Mouse (Mus musculus) heart, postnatal 0 days (tissue): ENCODE data around the gene Vsir. TPM values are rescaled to one million over a fixed set of nuclear protein-coding genes. Genes with fewer than 3 reads are reported as not detected.

Experiments
- ATAC-seq: fragments of 200-750 bp; cut with Nextera tagmentation; 2 replicates; pipeline ENCODE4 v1.8.0; 2017; ENCODE audit warnings: low read depth, moderate number of reproducible peaks, moderate library complexity; ENCODE audit not compliant: insufficient read depth
- DNase-seq: peaks from one replicate; pipeline ENCODE4 v3.0.0-alpha.2; 2016; ENCODE audit warnings: low spot score
- H3K27ac ChIP-seq: fragments of 300-500 bp; sonication (generic); 2 replicates; pipeline ENCODE4 v1.5.1; 2014; ENCODE audit warnings: low read depth, mild to moderate bottlenecking
- H3K27me3 ChIP-seq: fragments of 300-500 bp; sonication (generic); 2 replicates; pipeline ENCODE4 v1.6.1; 2014; ENCODE audit warnings: low read length, mixed read lengths; ENCODE audit not compliant: control insufficient read depth, insufficient read depth
- H3K36me3 ChIP-seq: fragments of 300-500 bp; sonication (generic); replicated peaks from 2 replicates; pipeline ENCODE4 v1.6.1; 2014; ENCODE audit warnings: low read length, mixed read lengths; ENCODE audit not compliant: control insufficient read depth, insufficient read depth
- H3K4me1 ChIP-seq: fragments of 300-500 bp; sonication (generic); 2 replicates; pipeline ENCODE4 v1.6.1; 2014; ENCODE audit warnings: antibody characterized with exemption; ENCODE audit not compliant: control insufficient read depth, insufficient read depth
- H3K4me2 ChIP-seq: fragments of 300-500 bp; sonication (generic); 2 replicates; pipeline ENCODE4 v1.6.1; 2014; ENCODE audit warnings: low read depth, mild to moderate bottlenecking, low read length, moderate library complexity
- H3K4me3 ChIP-seq: fragments of 300-500 bp; sonication (generic); 2 replicates; pipeline ENCODE4 v1.5.1; 2014; ENCODE audit warnings: low read depth, low read length
- H3K9ac ChIP-seq: fragments of 300-500 bp; sonication (generic); replicated peaks from 2 replicates; pipeline ENCODE4 v1.6.1; 2014; ENCODE audit warnings: low read depth, low read length, mixed read lengths
- H3K9me3 ChIP-seq: fragments of 300-500 bp; sonication (generic); replicated peaks from 2 replicates; pipeline ENCODE4 v1.6.1; 2016; ENCODE audit warnings: low read length; ENCODE audit not compliant: control insufficient read depth
- CTCF ChIP-seq: IDR thresholded peaks from 2 replicates; pipeline ENCODE4 v1.5.1; 2016; ENCODE audit warnings: antibody characterized with exemption, control low read depth, low read depth
- EP300 ChIP-seq: IDR thresholded peaks from 2 replicates; pipeline ENCODE4 v1.6.1; 2016; ENCODE audit warnings: antibody characterized with exemption, low read depth
- WGBS: fragments of 180-500 bp; shearing (Covaris S2); extraction: QIAGEN DNeasy Blood & Tissue Kit; methylation state at CpG from one replicate; pipeline ENCODE4 v1.1.7; 2014; 5-methylcytosine and 5-hydroxymethylcytosine counted together
- polyA plus RNA-seq: library from polyadenylated mRNA; unstranded; fragments of >200 nt; fragmentation: Nextera tagmentation; extraction: Ambion mirVana; gene quantifications from 2 replicates; pipeline ENCODE4 v1.2.1, GENCODE M21; 2015
- total RNA-seq: library from RNA; depleted of rRNA; stranded (reverse); fragments of >200 nt; gene quantifications from 2 replicates; pipeline ENCODE4 v1.2.3, GENCODE M21; 2014; ENCODE audit warnings: low replicate concordance

Vsir gene
- total and polyA plus RNA-seq, 2 experiments from 2014 or later: 4.6 to 117 TPM

- H3K4me1 ChIP-seq: no peaks in the 10 kb centered on the region
- WGBS: 68% methylated on average over 5 of the region's 5 CpGs
- DNase-seq (no peak), ATAC-seq (no peak)
- no peak overlapping the region for H3K4me3 ChIP-seq
- no peaks in the 10 kb centered on the region for H3K9me3 ChIP-seq
- H3K27me3 ChIP-seq: no peaks in the 10 kb centered on the region
- H3K9ac ChIP-seq: no peak overlapping the region
- no peak overlapping the region for H3K27ac ChIP-seq
- no peaks in the 10 kb centered on the region for H3K36me3 ChIP-seq
- TF ChIP-seq CTCF (no peak), EP300 (no peak)
- no peak overlapping the region for H3K4me2 ChIP-seq
Observed at GRCm38 (mm10) chr10:60313606-60314005, 33.0 kb upstream of the Vsir start.

DNA sequence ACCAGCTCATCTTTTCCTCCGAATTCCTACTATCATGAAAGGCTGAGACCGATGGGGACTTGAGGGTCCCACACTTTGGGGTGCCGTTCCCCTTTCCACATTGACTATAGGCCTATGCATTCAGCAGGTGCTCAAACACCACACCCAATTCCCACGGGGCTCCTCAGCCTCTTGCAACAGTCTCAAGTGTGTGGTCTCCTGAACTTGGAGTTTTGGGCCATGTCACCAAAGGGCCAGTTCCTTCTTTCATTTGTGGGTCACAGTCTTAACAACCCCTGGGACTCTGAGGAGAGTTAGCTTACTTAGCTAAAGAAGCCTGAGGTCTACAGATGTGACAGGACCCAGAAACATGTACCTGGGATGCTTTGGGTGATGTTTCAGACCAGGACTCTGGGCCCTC, 30.5 kb upstream of the Vsir start:
- no peaks in the 10 kb centered on the region for H3K9me3 ChIP-seq
- DNase-seq (no peak), ATAC-seq (no peak)
- no peaks in the 10 kb centered on the region for H3K27me3 ChIP-seq
- no peak overlapping the region for H3K27ac ChIP-seq
- TF ChIP-seq CTCF (no peak), EP300 (no peak)
- no peak overlapping the region for H3K9ac ChIP-seq
- no peak overlapping the region for H3K4me3 ChIP-seq
- no peaks in the 10 kb centered on the region for H3K4me1 ChIP-seq
- WGBS: 78% methylated on average over 4 of the region's 4 CpGs
- H3K36me3 ChIP-seq: no peaks in the 10 kb centered on the region
- no peak overlapping the region for H3K4me2 ChIP-seq

- H3K9ac ChIP-seq: no peak overlapping the region
- WGBS: 36% methylated on average over 11 of the region's 11 CpGs
- no peak overlapping the region for H3K4me2 ChIP-seq
- H3K27ac ChIP-seq: no peak overlapping the region
- DNase-seq: no peak
- no peaks in the 10 kb centered on the region for H3K9me3 ChIP-seq
- H3K4me3 ChIP-seq: no peak overlapping the region
- no peak for ATAC-seq
- no peaks in the 10 kb centered on the region for H3K27me3 ChIP-seq
- no peaks in the 10 kb centered on the region for H3K36me3 ChIP-seq
- TF ChIP-seq EP300 (no peak), CTCF (no peak)
- peaks cover 8% of the 10 kb centered on the region; the same call in 1 of the 2 replicates for H3K4me1 ChIP-seq
Observed at GRCm38 (mm10) chr10:60328963-60329650, 17.5 kb upstream of the Vsir start.

DNA sequence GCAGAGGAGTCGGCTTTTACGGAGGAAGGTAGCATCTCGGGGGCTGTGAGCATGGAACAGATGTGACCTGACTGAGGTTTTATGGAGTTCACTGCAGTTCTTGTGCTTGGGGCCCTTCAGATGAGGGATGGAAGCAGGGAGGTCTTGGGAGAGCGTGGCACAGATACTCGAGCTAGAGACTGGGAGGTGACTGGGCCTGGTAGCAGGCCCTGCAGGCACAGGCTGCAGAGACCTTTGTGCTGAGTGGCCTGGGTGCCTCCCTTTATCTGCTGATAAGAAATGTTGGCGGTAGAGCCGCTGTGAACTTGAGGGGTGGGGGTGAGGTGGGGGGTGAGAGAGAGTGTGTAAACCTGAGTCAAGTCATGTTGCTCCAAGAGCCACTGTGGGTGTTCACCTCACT, 12.1 kb upstream of the Vsir start:
- Histone ChIP-seq H3K27me3 (no peaks in the 10 kb centered on the region), H3K9me3 (no peaks in the 10 kb centered on the region), H3K27ac (no peak overlapping the region), H3K9ac (no peak overlapping the region), H3K4me3 (no peak overlapping the region), H3K4me2 (no peak overlapping the region), H3K36me3 (no peaks in the 10 kb centered on the region), H3K4me1 (peaks cover 6% of the 10 kb centered on the region; the same call in 1 of the 2 replicates)
- DNase-seq: no peak
- ATAC-seq: no peak
- TF ChIP-seq EP300 (no peak), CTCF (no peak)
- WGBS: 56% methylated on average over 7 of the region's 7 CpGs

- DNase-seq (no peak), ATAC-seq (no peak)
- 89% methylated on average over 4 of the region's 4 CpGs for WGBS
- no peak for TF ChIP-seq CTCF
- no peak overlapping the region for H3K4me3 ChIP-seq
- H3K9me3 ChIP-seq: no peaks in the 10 kb centered on the region
- H3K4me1 ChIP-seq: 0 out of 2 replicates have a peak, but pooled peaks cover 1% of the 10 kb centered on the region
- H3K27ac ChIP-seq: no peak overlapping the region
- H3K27me3 ChIP-seq: no peaks in the 10 kb centered on the region
- H3K36me3 ChIP-seq: no peaks in the 10 kb centered on the region
- H3K4me2 ChIP-seq: no peak overlapping the region
- H3K9ac ChIP-seq: no peak overlapping the region
Observed at GRCm38 (mm10) chr10:60335021-60335420, 11.6 kb upstream of the Vsir start.

GRCm38 (mm10) chr10:60341528-60341927, 5.1 kb upstream of the Vsir start:
- no peak overlapping the region for H3K4me3 ChIP-seq
- H3K9me3 ChIP-seq: no peaks in the 10 kb centered on the region
- peaks cover 4% of the 10 kb centered on the region; the same call in 1 of the 2 replicates for H3K4me1 ChIP-seq
- WGBS: 66% methylated on average over 9 of the region's 9 CpGs
- no peak overlapping the region for H3K27ac ChIP-seq
- TF ChIP-seq CTCF (no peak), EP300 (no peak)
- H3K4me2 ChIP-seq: no peak overlapping the region
- no peaks in the 10 kb centered on the region for H3K27me3 ChIP-seq
- H3K36me3 ChIP-seq: no peaks in the 10 kb centered on the region
- DNase-seq (no peak), ATAC-seq (no peak)
- H3K9ac ChIP-seq: no peak overlapping the region
